Mouse (Mus musculus): ENCODE measurements around the gene Timm22. TPM values are rescaled to one million over a fixed set of nuclear protein-coding genes. Genes with fewer than 3 reads are reported as not detected.

The Timm22 gene
- polyA plus RNA-seq, 1 experiment from 2014 or later = 138 TPM

DNA sequence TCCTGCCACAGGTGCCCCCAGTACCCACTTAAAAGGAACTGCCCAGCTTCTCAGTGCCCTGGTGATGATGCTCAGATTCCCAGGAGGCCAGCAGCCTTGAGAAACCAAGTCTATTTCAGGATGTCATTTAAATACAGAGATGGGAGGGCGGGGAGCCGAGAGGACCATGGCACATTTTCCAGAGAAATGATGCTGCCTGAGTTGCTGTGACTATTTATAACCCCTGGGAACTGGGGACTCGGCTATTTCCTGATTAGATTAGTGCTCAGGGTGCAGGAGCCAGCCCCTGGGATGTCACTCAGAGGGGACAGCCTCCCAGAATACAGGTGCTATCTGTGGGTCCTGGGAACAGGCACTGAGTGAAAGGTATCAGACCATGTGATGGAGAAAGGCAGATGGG lies 21.0 kb downstream of the Timm22 start:
- no peak for ATAC-seq (replicated peaks; ENCODE audit: insufficient number of reproducible peaks, low FRiP score, low TSS enrichment, low read depth)

DNA sequence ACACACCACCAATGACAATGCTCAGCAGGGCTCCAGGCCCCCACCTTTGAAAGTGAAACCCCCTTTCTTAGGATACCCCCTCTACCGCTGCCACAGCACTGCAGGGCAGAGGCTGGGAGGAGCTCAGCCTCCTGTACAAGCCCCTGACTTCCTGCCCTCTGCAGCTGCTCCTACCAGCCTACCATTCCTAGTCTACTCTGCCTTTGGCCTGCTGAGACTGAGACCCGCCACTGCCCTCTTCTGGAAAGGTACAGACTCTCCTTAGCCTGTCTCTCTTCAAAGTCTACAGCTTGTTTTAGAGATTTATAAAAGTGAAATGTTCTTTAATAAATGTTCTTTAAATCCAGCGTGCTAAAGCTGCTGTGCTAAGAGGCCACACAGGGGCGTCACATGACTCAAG lies 22.3 kb downstream of the Timm22 start:
- H3K4me1 ChIP-seq (ENCODE audit: control insufficient read depth, insufficient read depth, low read length) = peaks cover 14% of the 10 kb centered on the region
- no peak overlapping the region for H3K4me3 ChIP-seq (ENCODE audit: low read depth, low read length)
- no peaks in the 10 kb centered on the region for H3K9me3 ChIP-seq (replicated peaks; ENCODE audit: control insufficient read depth, low read length)
- no peak overlapping the region for H3K9ac ChIP-seq (replicated peaks; ENCODE audit: low read length)
- 52% methylated on average over 4 of the region's 4 CpGs for WGBS
- H3K36me3 ChIP-seq (replicated peaks; ENCODE audit: control insufficient read depth, insufficient read depth, low read depth, low read length) = no peaks in the 10 kb centered on the region
- H3K27me3 ChIP-seq (ENCODE audit: control insufficient read depth, insufficient read depth, low read length) = no peaks in the 10 kb centered on the region
- no peak for DNase-seq (ENCODE audit: low spot score)
- H3K27ac ChIP-seq (replicated peaks; ENCODE audit: low read depth, low read length) = peak overlapping the region; percentile 93
- ATAC-seq (replicated peaks; ENCODE audit: insufficient number of reproducible peaks, low FRiP score, low TSS enrichment, low read depth) = no peak
- H3K4me2 ChIP-seq (ENCODE audit: low read depth, low read length) = no peak overlapping the region

More for the DNA sequence above, 21.0 kb downstream of the Timm22 start:
- no peaks in the 10 kb centered on the region for H3K27me3 ChIP-seq (ENCODE audit: control insufficient read depth, insufficient read depth, low read length)
- 69% methylated on average over 3 of the region's 3 CpGs for WGBS
- DNase-seq (ENCODE audit: low spot score) = no peak
- no peak overlapping the region for H3K27ac ChIP-seq (replicated peaks; ENCODE audit: low read depth, low read length)
- peaks cover 14% of the 10 kb centered on the region for H3K4me1 ChIP-seq (ENCODE audit: control insufficient read depth, insufficient read depth, low read length)
- no peak overlapping the region for H3K4me2 ChIP-seq (ENCODE audit: low read depth, low read length)
- H3K36me3 ChIP-seq (replicated peaks; ENCODE audit: control insufficient read depth, insufficient read depth, low read depth, low read length) = no peaks in the 10 kb centered on the region; the same call in 1 of the 2 replicates
- no peak overlapping the region for H3K4me3 ChIP-seq (ENCODE audit: low read depth, low read length)
- H3K9me3 ChIP-seq (replicated peaks; ENCODE audit: control insufficient read depth, low read length) = no peaks in the 10 kb centered on the region
- H3K9ac ChIP-seq (replicated peaks; ENCODE audit: low read length) = no peak overlapping the region

DNA sequence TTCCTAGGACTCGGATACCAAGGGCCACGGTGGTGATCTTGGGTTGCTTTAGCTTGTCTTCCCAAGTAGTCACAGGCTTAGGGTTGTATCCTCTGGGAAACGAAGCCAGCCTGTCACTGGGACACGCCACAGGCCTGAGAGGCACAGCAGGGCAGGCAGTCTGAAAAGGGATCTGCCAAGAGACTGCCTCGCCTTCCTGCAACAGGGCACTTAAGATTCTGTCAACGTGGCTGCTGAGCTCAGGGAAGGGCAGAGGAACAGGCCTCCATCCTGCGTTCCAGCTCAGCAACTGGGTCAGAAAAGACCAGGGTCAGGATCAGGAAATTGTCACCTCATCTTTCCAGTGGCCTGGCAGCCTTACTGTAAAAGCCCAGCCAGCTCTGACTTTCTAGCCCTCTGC lies 22.8 kb downstream of the Timm22 start:
- Histone ChIP-seq H3K27me3 (ENCODE audit: control insufficient read depth, insufficient read depth, low read length) (no peaks in the 10 kb centered on the region), H3K9ac (replicated peaks; ENCODE audit: low read length) (peak overlapping the region; percentile 27), H3K4me2 (ENCODE audit: low read depth, low read length) (no peak overlapping the region), H3K36me3 (replicated peaks; ENCODE audit: control insufficient read depth, insufficient read depth, low read depth, low read length) (no peaks in the 10 kb centered on the region), H3K4me3 (ENCODE audit: low read depth, low read length) (no peak overlapping the region), H3K4me1 (ENCODE audit: control insufficient read depth, insufficient read depth, low read length) (peaks cover 14% of the 10 kb centered on the region), H3K9me3 (replicated peaks; ENCODE audit: control insufficient read depth, low read length) (no peaks in the 10 kb centered on the region), H3K27ac (replicated peaks; ENCODE audit: low read depth, low read length) (peak overlapping the region; percentile 93)
- peak; percentile 15; the same call in 1 of the 2 replicates for ATAC-seq (replicated peaks; ENCODE audit: insufficient number of reproducible peaks, low FRiP score, low TSS enrichment, low read depth)
- DNase-seq (ENCODE audit: low spot score) = no peak
- 52% methylated on average over 7 of the region's 7 CpGs for WGBS

DNA sequence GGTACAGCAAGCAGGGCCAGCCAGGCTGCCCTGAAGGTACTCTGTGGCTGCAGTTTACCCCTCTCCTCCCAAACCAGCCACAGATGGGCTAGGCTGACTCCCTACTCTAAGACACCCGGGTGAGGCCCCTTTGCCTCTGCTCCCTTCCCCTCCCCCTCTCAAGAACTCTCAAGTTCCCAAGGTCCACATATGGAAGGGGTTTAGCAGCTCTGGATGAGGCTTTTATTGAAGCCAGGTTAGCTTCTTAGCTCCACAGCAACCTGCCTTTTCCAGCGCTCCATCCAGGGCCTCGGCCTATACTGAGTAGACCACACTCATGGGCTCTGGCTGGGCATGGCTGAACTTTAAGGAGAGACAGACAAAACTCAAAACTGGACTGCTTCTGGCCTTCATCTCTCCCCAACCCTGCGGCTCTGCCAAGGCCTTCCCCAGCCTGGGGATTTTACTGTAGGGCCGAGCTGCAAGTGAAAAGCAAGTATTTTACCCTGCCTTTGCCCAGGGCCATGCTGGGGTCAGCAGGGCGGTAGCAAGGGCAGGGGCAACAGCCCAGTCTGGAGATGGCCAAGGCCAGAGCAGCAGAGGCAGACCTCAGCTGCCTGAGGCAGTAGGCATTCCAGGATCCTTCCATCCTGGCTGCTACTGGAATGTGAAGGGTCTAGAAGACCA lies 23.3 kb downstream of the Timm22 start:
- ATAC-seq (replicated peaks; ENCODE audit: insufficient number of reproducible peaks, low FRiP score, low TSS enrichment, low read depth) = peak; percentile 85
- Histone ChIP-seq H3K4me1 (ENCODE audit: control insufficient read depth, insufficient read depth, low read length) (peaks cover 14% of the 10 kb centered on the region), H3K27ac (replicated peaks; ENCODE audit: low read depth, low read length) (peak overlapping the region; percentile 93), H3K9ac (replicated peaks; ENCODE audit: low read length) (peak overlapping the region; percentile 27), H3K4me3 (ENCODE audit: low read depth, low read length) (no peak overlapping the region), H3K4me2 (ENCODE audit: low read depth, low read length) (no peak overlapping the region), H3K36me3 (replicated peaks; ENCODE audit: control insufficient read depth, insufficient read depth, low read depth, low read length) (no peaks in the 10 kb centered on the region), H3K9me3 (replicated peaks; ENCODE audit: control insufficient read depth, low read length) (no peaks in the 10 kb centered on the region), H3K27me3 (ENCODE audit: control insufficient read depth, insufficient read depth, low read length) (no peaks in the 10 kb centered on the region)
- WGBS = 28% methylated on average over 6 of the region's 6 CpGs
- DNase-seq (ENCODE audit: low spot score) = peak; percentile 97

DNA sequence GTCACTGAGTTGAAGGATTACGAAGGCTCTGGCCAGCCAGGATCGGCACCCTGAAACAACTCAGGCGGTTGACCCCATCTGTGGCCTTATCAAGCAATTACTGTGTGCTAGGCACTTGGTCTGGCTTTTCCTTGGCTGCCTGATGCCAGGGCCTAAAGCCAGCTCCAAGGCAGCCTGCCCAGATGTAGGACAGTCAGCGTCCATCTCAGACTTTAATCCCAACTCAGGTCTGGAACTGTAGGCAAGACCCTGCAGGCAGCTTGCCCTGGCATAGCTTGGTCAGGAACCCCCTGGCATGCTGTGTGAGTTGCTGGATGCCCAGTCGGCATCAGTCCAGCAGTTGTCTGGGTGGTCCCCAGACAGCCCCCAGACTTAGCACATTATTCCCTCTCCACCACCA lies 29.3 kb downstream of the Timm22 start:
- H3K4me3 ChIP-seq (ENCODE audit: low read depth, low read length) = no peak overlapping the region

DNA sequence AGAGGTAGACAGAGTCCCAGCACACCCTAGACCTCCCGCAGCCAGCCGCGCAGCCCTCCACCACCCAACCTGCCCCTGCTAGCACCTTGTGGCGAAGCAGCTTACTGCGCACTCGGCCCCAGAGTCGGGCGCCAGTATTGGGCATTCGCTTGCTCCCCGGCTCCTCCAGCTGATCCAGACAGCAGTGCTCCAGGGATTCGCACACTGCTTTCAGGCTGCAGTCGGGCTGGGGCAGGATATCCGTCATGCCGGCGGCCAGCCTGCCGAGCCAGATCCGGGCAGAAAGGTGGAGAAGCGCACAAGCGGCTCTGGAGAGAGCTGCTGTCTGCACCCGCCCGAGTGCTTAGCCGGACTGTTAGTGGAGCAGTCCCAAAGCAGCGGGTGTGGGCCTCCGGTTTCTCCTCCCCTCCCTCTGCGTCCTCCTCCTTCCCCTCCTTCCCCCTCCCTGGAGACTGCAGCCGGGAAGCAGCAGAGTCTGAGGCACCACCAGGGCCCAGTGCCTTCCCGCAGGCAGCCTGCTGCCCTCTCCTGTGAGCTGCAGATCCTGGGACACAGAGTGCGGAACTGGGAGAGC lies 30.2 kb downstream of the Timm22 start:
- H3K9ac ChIP-seq (replicated peaks; ENCODE audit: low read length) = peak overlapping the region; percentile 52
- no peaks in the 10 kb centered on the region; the same call in 1 of the 2 replicates for H3K36me3 ChIP-seq (replicated peaks; ENCODE audit: control insufficient read depth, insufficient read depth, low read depth, low read length)
- peak overlapping the region; percentile 72 for H3K4me2 ChIP-seq (ENCODE audit: low read depth, low read length)
- peak overlapping the region; percentile 79 for H3K27ac ChIP-seq (replicated peaks; ENCODE audit: low read depth, low read length)
- H3K9me3 ChIP-seq (replicated peaks; ENCODE audit: control insufficient read depth, low read length) = no peaks in the 10 kb centered on the region
- ATAC-seq (replicated peaks; ENCODE audit: insufficient number of reproducible peaks, low FRiP score, low TSS enrichment, low read depth) (peak; percentile 76), DNase-seq (ENCODE audit: low spot score) (peak; percentile 77)
- H3K4me3 ChIP-seq (ENCODE audit: low read depth, low read length) = peak overlapping the region; percentile 40
- H3K27me3 ChIP-seq (ENCODE audit: control insufficient read depth, insufficient read depth, low read length) = no peaks in the 10 kb centered on the region
- peaks cover 3% of the 10 kb centered on the region; the same call in 1 of the 2 replicates for H3K4me1 ChIP-seq (ENCODE audit: control insufficient read depth, insufficient read depth, low read length)
- 3% methylated on average over 28 of the region's 28 CpGs for WGBS

More for the DNA sequence above, 29.3 kb downstream of the Timm22 start:
- no peak overlapping the region for H3K27ac ChIP-seq (replicated peaks; ENCODE audit: low read depth, low read length)
- H3K4me2 ChIP-seq (ENCODE audit: low read depth, low read length) = no peak overlapping the region
- 76% methylated on average over 5 of the region's 5 CpGs for WGBS
- no peak overlapping the region for H3K9ac ChIP-seq (replicated peaks; ENCODE audit: low read length)
- DNase-seq (ENCODE audit: low spot score) (no peak), ATAC-seq (replicated peaks; ENCODE audit: insufficient number of reproducible peaks, low FRiP score, low TSS enrichment, low read depth) (no peak)
- no peaks in the 10 kb centered on the region for H3K27me3 ChIP-seq (ENCODE audit: control insufficient read depth, insufficient read depth, low read length)
- no peaks in the 10 kb centered on the region; the same call in 1 of the 2 replicates for H3K36me3 ChIP-seq (replicated peaks; ENCODE audit: control insufficient read depth, insufficient read depth, low read depth, low read length)
- no peaks in the 10 kb centered on the region for H3K9me3 ChIP-seq (replicated peaks; ENCODE audit: control insufficient read depth, low read length)
- peaks cover 3% of the 10 kb centered on the region; the same call in 1 of the 2 replicates for H3K4me1 ChIP-seq (ENCODE audit: control insufficient read depth, insufficient read depth, low read length)

DNA sequence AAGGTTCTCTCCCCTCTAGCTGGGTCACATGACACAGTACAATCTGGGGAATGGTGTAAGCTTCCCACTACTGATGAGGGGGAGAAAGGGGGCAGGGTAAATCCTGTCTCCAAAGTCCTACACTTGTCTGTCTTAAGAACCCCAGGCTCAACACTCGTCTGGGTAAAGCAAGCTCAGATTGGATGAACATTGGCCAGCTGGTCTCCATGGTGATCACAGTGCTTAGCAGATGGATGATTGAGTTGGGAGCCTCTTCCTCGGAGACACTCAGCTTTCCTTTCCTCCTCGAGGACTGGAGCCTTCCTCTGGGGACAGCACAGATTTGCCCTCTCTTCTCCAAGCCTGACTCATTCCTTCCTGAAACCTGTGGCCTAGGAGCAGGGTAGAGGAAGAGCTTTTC lies 32.9 kb downstream of the Timm22 start:
- no peak overlapping the region for H3K4me3 ChIP-seq (ENCODE audit: low read depth, low read length)
- no peaks in the 10 kb centered on the region for H3K9me3 ChIP-seq (replicated peaks; ENCODE audit: control insufficient read depth, low read length)
- no peak overlapping the region for H3K27ac ChIP-seq (replicated peaks; ENCODE audit: low read depth, low read length)
- H3K36me3 ChIP-seq (replicated peaks; ENCODE audit: control insufficient read depth, insufficient read depth, low read depth, low read length) = no peaks in the 10 kb centered on the region; the same call in 1 of the 2 replicates
- 42% methylated on average over 3 of the region's 3 CpGs for WGBS
- H3K4me1 ChIP-seq (ENCODE audit: control insufficient read depth, insufficient read depth, low read length) = peaks cover 3% of the 10 kb centered on the region; the same call in 1 of the 2 replicates
- ATAC-seq (replicated peaks; ENCODE audit: insufficient number of reproducible peaks, low FRiP score, low TSS enrichment, low read depth) = no peak
- no peak overlapping the region for H3K9ac ChIP-seq (replicated peaks; ENCODE audit: low read length)
- H3K4me2 ChIP-seq (ENCODE audit: low read depth, low read length) = no peak overlapping the region
- no peaks in the 10 kb centered on the region for H3K27me3 ChIP-seq (ENCODE audit: control insufficient read depth, insufficient read depth, low read length)
- no peak for DNase-seq (ENCODE audit: low spot score)

DNA sequence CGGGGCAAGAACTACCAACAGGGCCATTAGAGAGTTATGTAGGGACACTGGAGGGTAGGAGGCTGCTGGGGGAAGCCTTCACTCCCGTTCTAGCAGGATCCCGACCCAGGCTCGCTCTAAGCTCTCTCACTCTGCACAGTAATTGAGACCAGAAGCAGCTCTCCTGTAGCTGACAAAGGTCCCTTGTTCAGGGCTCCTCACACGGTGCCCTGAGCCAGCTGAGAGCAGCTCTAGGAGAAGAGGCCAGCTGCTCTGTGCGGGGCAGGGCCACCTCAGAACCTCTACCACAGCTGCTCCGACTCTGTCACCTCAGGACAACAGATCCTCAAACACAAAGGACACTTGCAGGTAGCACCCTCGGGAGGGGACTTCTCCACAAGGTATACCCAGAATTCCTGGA lies 38.7 kb downstream of the Timm22 start:
- Histone ChIP-seq H3K9ac (replicated peaks; ENCODE audit: low read length) (no peak overlapping the region), H3K4me2 (ENCODE audit: low read depth, low read length) (no peak overlapping the region), H3K27me3 (ENCODE audit: control insufficient read depth, insufficient read depth, low read length) (no peaks in the 10 kb centered on the region), H3K36me3 (replicated peaks; ENCODE audit: control insufficient read depth, insufficient read depth, low read depth, low read length) (no peaks in the 10 kb centered on the region), H3K9me3 (replicated peaks; ENCODE audit: control insufficient read depth, low read length) (no peaks in the 10 kb centered on the region), H3K27ac (replicated peaks; ENCODE audit: low read depth, low read length) (no peak overlapping the region), H3K4me3 (ENCODE audit: low read depth, low read length) (no peak overlapping the region), H3K4me1 (ENCODE audit: control insufficient read depth, insufficient read depth, low read length) (peaks cover 17% of the 10 kb centered on the region)
- ATAC-seq (replicated peaks; ENCODE audit: insufficient number of reproducible peaks, low FRiP score, low TSS enrichment, low read depth) = peak; percentile 32; the same call in 1 of the 2 replicates
- WGBS = 16% methylated on average over 8 of the region's 8 CpGs
- peak; percentile 79 for DNase-seq (ENCODE audit: low spot score)
